Mouse (Mus musculus): ENCODE measurements at regions not wholly inside any gene's neighbourhood (a gene's known extent, or its start where the extent isn't known, plus 50 kb on each side); places are given as distances from the start of the nearest gene placed in this dataset.

DNA sequence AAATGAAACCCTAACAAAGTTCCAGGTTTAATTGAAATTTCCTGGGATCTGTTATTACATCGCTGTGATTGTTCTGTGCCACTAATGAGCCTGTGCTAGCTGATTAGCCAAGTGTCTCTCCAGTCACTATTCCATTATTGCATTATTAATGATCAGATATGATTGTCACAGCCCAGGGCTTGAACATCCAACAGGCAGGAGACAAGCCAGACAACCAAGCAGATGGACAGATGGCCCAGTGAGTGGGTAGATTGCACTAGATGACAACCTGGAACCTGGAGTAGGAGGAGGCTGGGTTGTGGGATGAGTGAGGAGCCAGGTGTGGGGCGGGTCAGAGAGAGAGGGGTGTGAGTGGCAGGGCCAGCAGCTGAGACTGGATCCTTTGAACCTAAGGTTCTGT, 161.6 kb downstream of the Trim29 start:
- Histone ChIP-seq H3K4me1 (peaks cover 11% of the 10 kb centered on the region), H3K27me3 (no peaks in the 10 kb centered on the region), H3K4me2 (no peak overlapping the region), H3K9me3 (no peaks in the 10 kb centered on the region), H3K9ac (no peak overlapping the region), H3K4me3 (no peak overlapping the region), H3K36me3 (no peaks in the 10 kb centered on the region), H3K27ac (no peak overlapping the region)
- 65% methylated on average over 2 of the region's 2 CpGs for WGBS
- no peak for ATAC-seq (ENCODE audit: insufficient number of reproducible peaks, low FRiP score, low TSS enrichment, low read depth)

DNA sequence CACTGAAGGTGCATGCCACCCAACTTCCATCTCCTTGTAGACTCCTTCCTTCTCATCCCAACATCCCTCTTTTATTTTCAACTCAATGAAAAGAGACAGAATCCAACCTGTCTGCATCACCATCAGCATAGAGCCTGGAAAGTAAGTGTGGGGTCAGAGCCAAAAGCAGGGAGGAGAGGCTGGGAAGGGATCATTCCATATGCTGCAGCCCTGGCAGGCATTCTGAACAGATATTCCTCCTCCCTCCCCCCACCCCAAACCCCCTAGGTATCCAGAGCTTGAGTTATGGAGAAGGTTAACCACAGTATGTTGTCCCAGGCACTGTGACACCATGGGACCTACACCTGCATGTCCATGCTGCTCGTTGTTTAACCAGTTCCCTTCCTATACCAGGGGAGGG, 162.5 kb downstream of the Trim29 start:
- no peaks in the 10 kb centered on the region for H3K9me3 ChIP-seq
- WGBS = 63% methylated on average over 1 of the region's 1 CpGs
- H3K27me3 ChIP-seq = no peaks in the 10 kb centered on the region

DNA sequence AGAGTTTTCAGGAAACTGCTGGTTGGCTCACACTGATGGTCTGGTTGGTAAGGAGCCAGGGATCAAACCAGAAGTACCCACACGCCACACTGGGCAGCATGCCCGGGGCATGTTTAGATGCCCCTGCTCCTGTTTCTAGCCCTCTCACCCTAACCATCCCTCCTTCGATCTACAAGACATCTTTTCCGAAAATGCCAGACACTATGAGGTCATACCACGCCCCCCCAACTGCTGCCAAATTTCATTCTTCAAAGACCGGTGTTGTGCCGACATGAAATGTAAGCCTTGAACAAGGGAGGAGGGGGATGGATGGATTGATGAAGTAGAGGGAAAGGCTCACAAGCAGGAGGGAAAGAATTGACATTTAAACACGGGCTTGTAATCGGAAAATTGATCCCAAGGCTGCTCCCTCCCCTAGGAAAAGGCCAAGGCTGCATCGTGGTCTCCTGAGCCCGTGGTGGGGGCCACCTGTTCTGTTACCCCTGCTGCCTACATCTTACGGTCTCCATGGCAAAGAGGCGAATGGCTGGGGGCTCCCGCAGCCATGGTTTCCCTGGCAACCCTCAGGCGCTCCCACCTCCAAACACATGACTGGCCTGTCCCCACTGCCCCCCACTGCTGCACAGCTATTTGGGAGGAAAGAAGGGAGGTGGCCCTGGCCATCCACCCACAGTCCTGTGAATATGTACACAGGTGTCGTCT, 163.1 kb downstream of the Trim29 start:
- no peak for ATAC-seq (ENCODE audit: insufficient number of reproducible peaks, low FRiP score, low TSS enrichment, low read depth)
- Histone ChIP-seq H3K4me1 (peaks cover 11% of the 10 kb centered on the region), H3K9me3 (no peaks in the 10 kb centered on the region), H3K4me2 (peak overlapping the region; percentile 11; the same call in 1 of the 2 replicates), H3K27ac (no peak overlapping the region), H3K4me3 (no peak overlapping the region), H3K27me3 (no peaks in the 10 kb centered on the region), H3K36me3 (no peaks in the 10 kb centered on the region), H3K9ac (no peak overlapping the region)
- WGBS = 52% methylated on average over 16 of the region's 16 CpGs

More for the DNA sequence above, 162.5 kb downstream of the Trim29 start:
- no peak for ATAC-seq (ENCODE audit: insufficient number of reproducible peaks, low FRiP score, low TSS enrichment, low read depth)
- Histone ChIP-seq H3K4me3 (no peak overlapping the region), H3K4me2 (peak overlapping the region; percentile 11; the same call in 1 of the 2 replicates), H3K27ac (no peak overlapping the region), H3K4me1 (peaks cover 11% of the 10 kb centered on the region), H3K9ac (no peak overlapping the region), H3K36me3 (no peaks in the 10 kb centered on the region)

DNA sequence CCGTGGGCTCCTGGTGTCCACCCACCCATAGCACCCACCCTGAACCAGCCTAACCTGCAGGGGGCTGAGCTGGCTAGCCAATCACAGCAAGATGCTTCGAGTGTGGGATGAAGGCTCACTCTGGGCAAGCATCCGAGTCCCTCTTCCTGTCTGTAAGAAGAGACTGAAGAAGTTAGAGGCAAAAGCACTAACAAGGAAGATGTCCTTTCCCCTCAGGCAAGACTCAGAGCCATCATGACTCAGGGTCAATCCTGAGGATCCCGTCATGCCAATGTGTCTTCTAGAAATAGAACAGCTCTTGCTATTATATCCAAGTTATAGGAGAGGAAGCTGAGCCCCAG, 163.6 kb downstream of the Trim29 start:
- Histone ChIP-seq H3K27ac (no peak overlapping the region), H3K27me3 (no peaks in the 10 kb centered on the region), H3K4me3 (no peak overlapping the region), H3K9ac (no peak overlapping the region), H3K9me3 (no peaks in the 10 kb centered on the region), H3K4me2 (no peak overlapping the region), H3K4me1 (peaks cover 11% of the 10 kb centered on the region), H3K36me3 (no peaks in the 10 kb centered on the region)
- 69% methylated on average over 4 of the region's 4 CpGs for WGBS
- no peak for ATAC-seq (ENCODE audit: insufficient number of reproducible peaks, low FRiP score, low TSS enrichment, low read depth)

DNA sequence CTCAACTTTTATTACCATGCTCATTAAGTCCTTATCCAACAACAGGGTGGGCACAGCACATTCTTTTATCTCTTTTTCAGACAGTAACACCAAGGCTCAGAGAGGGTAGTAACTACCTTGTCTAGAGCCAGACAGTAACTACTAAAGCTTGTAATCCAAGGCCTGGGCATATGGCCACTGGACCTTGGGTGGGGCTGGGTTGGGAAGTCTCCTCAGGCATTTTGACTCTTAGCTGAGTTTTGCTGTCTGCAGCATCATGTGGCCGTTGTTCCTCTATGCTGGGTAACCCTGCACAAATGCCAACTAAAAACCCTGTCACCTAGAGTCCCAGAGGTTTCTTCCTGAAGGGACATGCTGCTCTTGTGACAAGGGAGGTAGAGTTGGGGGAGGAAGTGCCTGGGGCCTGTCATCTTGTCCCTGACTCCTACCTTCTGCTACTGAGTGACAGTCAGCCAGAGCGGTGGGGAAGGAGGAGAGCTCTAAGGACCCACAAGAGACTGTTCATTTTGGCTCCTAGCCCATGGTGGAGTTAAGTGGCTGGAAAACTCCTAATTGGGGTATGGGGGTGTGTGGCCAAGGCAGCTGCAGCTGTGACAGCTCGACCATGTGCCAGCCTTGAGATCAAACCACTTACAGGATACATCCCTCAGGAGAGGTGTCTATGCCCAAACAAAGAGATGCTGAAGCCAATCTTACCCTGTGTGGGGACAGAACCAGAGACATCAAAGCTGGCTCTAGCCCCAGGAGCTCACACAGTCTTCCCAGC, 170.4 kb downstream of the Trim29 start:
- ATAC-seq (ENCODE audit: insufficient number of reproducible peaks, low FRiP score, low TSS enrichment, low read depth) = no peak
- Histone ChIP-seq H3K27ac (no peak overlapping the region), H3K36me3 (no peaks in the 10 kb centered on the region), H3K27me3 (no peaks in the 10 kb centered on the region), H3K9me3 (no peaks in the 10 kb centered on the region), H3K4me1 (no peaks in the 10 kb centered on the region), H3K4me3 (no peak overlapping the region), H3K4me2 (no peak overlapping the region), H3K9ac (no peak overlapping the region)
- 30% methylated on average over 3 of the region's 3 CpGs for WGBS

DNA sequence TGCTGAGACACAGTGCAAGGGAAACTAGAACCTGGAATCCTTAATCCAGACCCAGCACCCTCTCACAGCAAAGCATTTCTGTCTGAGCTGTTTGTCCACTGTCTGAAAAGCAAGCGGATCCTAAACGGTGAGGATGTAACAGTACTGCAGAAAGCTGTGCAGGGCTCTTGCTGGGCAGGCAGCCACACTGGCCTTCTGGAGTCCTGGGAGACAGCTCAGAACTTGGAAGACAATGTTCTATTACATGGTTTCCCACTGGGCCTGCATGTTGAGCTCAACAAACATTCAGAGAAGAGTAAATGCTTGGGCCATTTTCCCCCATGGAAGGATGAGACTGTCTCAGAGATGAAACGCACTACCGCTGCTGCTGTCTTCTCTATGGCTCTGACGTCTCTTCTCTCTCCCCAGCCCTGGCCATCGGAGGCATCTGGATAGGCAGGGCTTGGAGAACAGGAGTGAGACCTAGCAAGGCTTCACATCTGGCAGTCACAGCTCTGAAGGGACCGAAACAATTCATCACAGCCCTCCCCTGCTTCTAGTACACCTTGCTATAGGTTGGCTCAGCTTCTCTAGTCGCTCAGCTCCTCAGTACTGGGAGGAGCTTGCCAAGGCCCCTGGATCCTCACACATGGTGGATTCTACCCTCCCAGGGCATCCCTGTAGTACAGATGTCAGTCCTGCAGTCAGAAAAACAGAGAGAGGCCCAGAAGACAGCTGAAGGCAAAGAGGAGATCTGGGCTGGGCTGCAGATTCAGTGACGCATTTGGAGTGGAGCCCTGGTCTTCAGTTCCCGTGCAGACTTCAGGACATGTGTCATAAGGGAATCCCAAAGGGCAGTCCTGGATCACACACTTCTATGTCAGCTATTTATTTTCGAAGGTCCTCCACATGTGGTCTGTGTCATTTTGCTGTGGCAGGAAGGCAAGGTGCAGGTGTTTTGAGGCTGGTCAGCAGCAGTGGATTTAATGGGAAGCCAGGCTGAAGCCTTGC, 171.7 kb downstream of the Trim29 start:
- 62% methylated on average over 11 of the region's 11 CpGs for WGBS
- H3K4me1 ChIP-seq = no peaks in the 10 kb centered on the region
- ATAC-seq (ENCODE audit: insufficient number of reproducible peaks, low FRiP score, low TSS enrichment, low read depth) = no peak

DNA sequence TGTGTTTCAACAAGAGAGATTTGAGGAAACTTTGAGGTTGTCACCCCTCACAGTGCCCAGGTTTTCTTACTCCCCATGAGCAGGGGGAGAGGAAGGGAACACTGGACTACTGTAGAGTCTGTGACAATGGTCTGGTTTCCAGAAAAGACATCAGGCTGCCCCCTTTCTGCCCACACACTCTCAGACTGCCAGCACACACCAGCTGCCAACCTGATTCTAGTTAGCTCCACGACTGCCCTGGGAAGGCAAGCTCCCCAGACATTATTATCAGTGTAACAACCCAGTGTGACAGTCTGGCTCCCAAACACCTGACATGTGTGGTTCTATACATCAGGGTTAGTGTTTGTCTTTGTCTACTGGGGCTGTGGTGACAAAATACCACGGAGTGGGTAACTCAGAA, 172.5 kb downstream of the Trim29 start:
- Histone ChIP-seq H3K9ac (no peak overlapping the region), H3K4me3 (no peak overlapping the region), H3K9me3 (no peaks in the 10 kb centered on the region), H3K36me3 (no peaks in the 10 kb centered on the region), H3K4me1 (no peaks in the 10 kb centered on the region), H3K27ac (no peak overlapping the region), H3K27me3 (no peaks in the 10 kb centered on the region), H3K4me2 (no peak overlapping the region)
- ATAC-seq (ENCODE audit: insufficient number of reproducible peaks, low FRiP score, low TSS enrichment, low read depth) = no peak
- 73% methylated on average over 2 of the region's 2 CpGs for WGBS

More for the DNA sequence above, 171.7 kb downstream of the Trim29 start:
- no peak overlapping the region for H3K4me2 ChIP-seq
- H3K27ac ChIP-seq = no peak overlapping the region
- H3K27me3 ChIP-seq = no peaks in the 10 kb centered on the region
- no peak overlapping the region for H3K9ac ChIP-seq
- H3K9me3 ChIP-seq = no peaks in the 10 kb centered on the region
- H3K4me3 ChIP-seq = no peak overlapping the region
- H3K36me3 ChIP-seq = no peaks in the 10 kb centered on the region

DNA sequence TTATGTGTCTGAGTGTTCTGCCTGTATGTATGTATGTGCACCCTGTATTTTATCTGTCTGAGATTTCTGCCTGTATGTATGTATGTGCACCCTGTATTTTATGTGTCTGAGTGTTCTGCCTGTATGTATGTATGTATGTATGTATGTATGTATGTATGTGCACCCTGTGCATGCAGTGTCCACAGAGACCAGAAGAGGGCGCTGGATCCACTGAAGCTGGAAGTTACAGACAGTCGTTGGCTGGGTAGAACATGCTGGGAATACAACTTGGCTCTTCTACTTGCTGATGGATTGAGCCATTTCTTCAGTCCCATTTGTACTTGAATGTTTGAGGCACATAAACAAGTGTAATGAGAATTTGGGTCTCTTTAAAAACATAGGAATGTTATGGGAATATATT, 173.3 kb downstream of the Trim29 start:
- no peaks in the 10 kb centered on the region for H3K27me3 ChIP-seq
- no peak overlapping the region for H3K27ac ChIP-seq
- H3K9me3 ChIP-seq = no peaks in the 10 kb centered on the region
- H3K4me3 ChIP-seq = no peak overlapping the region
- no peak for ATAC-seq (ENCODE audit: insufficient number of reproducible peaks, low FRiP score, low TSS enrichment, low read depth)
- 81% methylated on average over 2 of the region's 2 CpGs for WGBS
- no peaks in the 10 kb centered on the region for H3K4me1 ChIP-seq
- H3K9ac ChIP-seq = no peak overlapping the region
- no peaks in the 10 kb centered on the region for H3K36me3 ChIP-seq
- no peak overlapping the region for H3K4me2 ChIP-seq

DNA sequence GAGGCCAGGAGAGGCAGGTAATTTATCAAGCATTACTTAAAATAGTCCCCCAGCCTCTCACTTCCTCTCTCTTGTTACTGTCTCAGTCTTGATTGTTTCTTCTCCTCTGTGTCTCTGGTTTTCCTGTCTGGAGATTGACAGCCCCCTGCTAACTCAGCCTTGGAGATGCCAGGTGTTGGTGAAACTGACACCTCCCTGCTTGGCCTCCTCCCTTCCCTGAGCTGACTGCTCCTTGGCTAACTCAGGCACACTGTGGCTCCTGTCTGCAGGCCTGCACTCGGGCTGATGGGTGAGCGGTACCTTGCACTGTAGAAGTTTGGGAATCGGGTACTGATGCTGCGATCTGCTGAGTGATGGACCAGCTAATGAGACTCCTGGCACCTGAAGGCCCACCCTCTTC, 176.1 kb downstream of the Trim29 start:
- Histone ChIP-seq H3K9ac (no peak overlapping the region), H3K4me1 (no peaks in the 10 kb centered on the region), H3K27me3 (no peaks in the 10 kb centered on the region), H3K4me2 (no peak overlapping the region), H3K9me3 (no peaks in the 10 kb centered on the region), H3K36me3 (no peaks in the 10 kb centered on the region), H3K4me3 (no peak overlapping the region), H3K27ac (no peak overlapping the region)
- WGBS = 33% methylated on average over 4 of the region's 4 CpGs
- ATAC-seq (ENCODE audit: insufficient number of reproducible peaks, low FRiP score, low TSS enrichment, low read depth) = no peak

DNA sequence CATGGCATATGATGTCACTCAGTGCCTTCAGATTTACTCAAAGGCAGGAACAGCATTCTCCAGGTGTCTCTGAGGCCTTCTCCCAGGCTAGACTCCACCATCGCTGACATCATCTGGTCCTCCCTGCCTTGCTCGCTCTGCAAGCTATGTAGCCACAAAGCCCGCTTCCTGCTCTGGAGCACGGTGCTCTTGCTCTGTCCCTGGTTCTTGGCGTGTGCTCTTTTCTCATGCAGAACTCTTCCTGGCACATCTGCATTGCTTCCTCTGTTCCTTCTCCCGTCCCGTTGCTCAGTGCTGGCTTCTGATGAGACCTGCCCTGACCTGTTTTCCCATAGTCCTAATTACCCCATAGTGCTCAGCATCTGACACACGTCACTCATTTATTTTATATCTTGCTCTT, 178.6 kb downstream of the Trim29 start:
- WGBS = 55% methylated on average over 8 of the region's 8 CpGs
- no peaks in the 10 kb centered on the region for H3K27me3 ChIP-seq
- no peak for ATAC-seq (ENCODE audit: insufficient number of reproducible peaks, low FRiP score, low TSS enrichment, low read depth)

DNA sequence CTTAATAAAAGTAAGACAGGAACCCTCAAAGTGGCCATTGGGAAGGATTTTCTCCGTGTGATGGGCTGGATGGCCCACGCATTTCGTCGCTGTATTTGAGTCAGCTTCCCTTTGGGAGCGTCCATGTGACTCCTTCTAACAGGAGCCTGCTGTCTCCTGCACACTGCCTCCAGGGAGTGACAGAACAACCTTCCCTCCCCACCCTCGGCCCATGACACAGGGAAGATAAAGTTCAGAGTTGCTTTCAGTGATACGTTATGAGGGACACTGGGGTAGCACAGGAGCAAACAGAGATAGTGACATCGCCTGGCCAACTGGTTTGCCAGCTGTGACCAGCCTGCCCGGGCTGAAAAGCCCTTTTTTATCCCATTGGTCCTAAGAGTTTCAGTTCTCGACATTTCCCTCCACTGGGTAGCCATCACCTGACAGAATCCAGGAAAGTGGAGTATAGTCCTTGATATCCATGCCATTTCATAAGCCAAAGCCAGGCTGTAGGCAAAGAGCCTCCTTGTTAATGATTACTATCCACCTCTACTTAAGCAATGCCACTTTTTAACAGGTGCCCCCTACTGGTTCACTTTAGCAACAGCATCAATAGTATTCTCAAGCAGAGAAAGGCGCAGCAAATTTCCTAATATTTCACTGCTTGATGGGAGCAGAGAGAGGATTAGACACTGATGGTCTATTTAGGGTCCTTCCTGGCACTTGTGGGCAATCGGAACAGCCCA, 180.5 kb downstream of the Trim29 start:
- Histone ChIP-seq H3K36me3 (no peaks in the 10 kb centered on the region), H3K27ac (no peak overlapping the region), H3K4me3 (no peak overlapping the region), H3K9ac (no peak overlapping the region), H3K27me3 (no peaks in the 10 kb centered on the region), H3K9me3 (no peaks in the 10 kb centered on the region), H3K4me2 (no peak overlapping the region), H3K4me1 (peaks cover 4% of the 10 kb centered on the region; the same call in 1 of the 2 replicates)
- ATAC-seq (ENCODE audit: insufficient number of reproducible peaks, low FRiP score, low TSS enrichment, low read depth) = no peak
- WGBS = 67% methylated on average over 12 of the region's 12 CpGs

More for the DNA sequence above, 178.6 kb downstream of the Trim29 start:
- H3K4me3 ChIP-seq = no peak overlapping the region
- H3K27ac ChIP-seq = no peak overlapping the region
- no peak overlapping the region for H3K9ac ChIP-seq
- H3K36me3 ChIP-seq = no peaks in the 10 kb centered on the region
- H3K4me2 ChIP-seq = no peak overlapping the region
- no peaks in the 10 kb centered on the region for H3K9me3 ChIP-seq
- H3K4me1 ChIP-seq = peaks cover 4% of the 10 kb centered on the region; the same call in 1 of the 2 replicates

All from limb, embryonic 15.5 days (tissue).